Mouse (Mus musculus) hindbrain, embryonic 10.5 days (tissue): ENCODE measurements around the gene Helt. TPM values are rescaled to one million over a fixed set of nuclear protein-coding genes. Genes with fewer than 3 reads are reported as not detected.
A peak's percentile ranks its signal among the peaks of the same experiment; 100 is the strongest.
"Not testable (repeated sequence)": the region's sequence is repeated elsewhere in the genome, so short reads cannot be mapped to it uniquely, and the experiment has no call there.

Experiments
- DNase-seq: peaks from one replicate; pipeline ENCODE4 v3.0.0-alpha.2; 2017; ENCODE audit warnings: low spot score
- H3K27ac ChIP-seq: fragments of 300-500 bp; sonication (generic); 2 replicates; pipeline ENCODE4 v1.5.1; 2016; ENCODE audit warnings: mild to moderate bottlenecking, moderate library complexity
- H3K27me3 ChIP-seq: fragments of 300-500 bp; sonication (generic); 2 replicates; pipeline ENCODE4 v1.6.1; 2016; ENCODE audit warnings: mild to moderate bottlenecking; ENCODE audit not compliant: poor library complexity, insufficient read depth, severe bottlenecking
- H3K36me3 ChIP-seq: fragments of 300-500 bp; sonication (generic); 2 replicates; pipeline ENCODE4 v1.6.1; 2016; ENCODE audit warnings: mild to moderate bottlenecking, moderate library complexity
- H3K4me1 ChIP-seq: fragments of 300-500 bp; sonication (generic); replicated peaks from 2 replicates; pipeline ENCODE4 v1.6.1; 2016; ENCODE audit warnings: mild to moderate bottlenecking
- H3K4me3 ChIP-seq: fragments of 300-500 bp; sonication (generic); 2 replicates; pipeline ENCODE4 v1.5.1; 2016; ENCODE audit warnings: mild to moderate bottlenecking, moderate library complexity
- H3K9me3 ChIP-seq: fragments of 300-500 bp; sonication (generic); 2 replicates; pipeline ENCODE4 v1.6.1; 2016; ENCODE audit warnings: mild to moderate bottlenecking, moderate library complexity
- WGBS: fragments of 180-500 bp; shearing (Covaris S2); methylation state at CpG from one replicate; pipeline ENCODE4 v1.1.7; 2016; 5-methylcytosine and 5-hydroxymethylcytosine counted together
- polyA plus RNA-seq: library from polyadenylated mRNA; unstranded; fragments of >200 nt; fragmentation: Nextera tagmentation; extraction: Ambion mirVana; gene quantifications from 2 replicates; pipeline ENCODE4 v1.2.1, GENCODE M21; 2016

Gene Helt
- polyA plus RNA-seq, 1 experiment from 2014 or later = 0.41 TPM

- H3K4me1 ChIP-seq = peaks cover 54% of the 10 kb centered on the region
- H3K4me3 ChIP-seq = no peak overlapping the region
- WGBS = 3% methylated on average over 14 of the region's 14 CpGs
- peaks cover 100% of the 10 kb centered on the region for H3K27me3 ChIP-seq
- no peak for DNase-seq
- H3K27ac ChIP-seq = no peak overlapping the region
- H3K36me3 ChIP-seq = no peaks in the 10 kb centered on the region
- H3K9me3 ChIP-seq = no peaks in the 10 kb centered on the region
These were observed 1.3 kb downstream of the Helt start for GRCm38 (mm10) chr8:46293201-46293600.

- Histone ChIP-seq H3K27ac (no peak overlapping the region), H3K27me3 (peaks cover 100% of the 10 kb centered on the region), H3K36me3 (no peaks in the 10 kb centered on the region), H3K4me3 (no peak overlapping the region), H3K9me3 (no peaks in the 10 kb centered on the region), H3K4me1 (peaks cover 54% of the 10 kb centered on the region)
- DNase-seq = no peak
- 1% methylated on average over 33 of the region's 33 CpGs for WGBS
These were observed 2.4 kb downstream of the Helt start for GRCm38 (mm10) chr8:46291931-46292675.

GRCm38 (mm10) chr8:46289274-46289673 is 5.2 kb downstream of the Helt start:
- Histone ChIP-seq H3K27me3 (peaks cover 91% of the 10 kb centered on the region), H3K27ac (no peak overlapping the region), H3K4me3 (no peak overlapping the region), H3K4me1 (peaks cover 40% of the 10 kb centered on the region), H3K9me3 (no peaks in the 10 kb centered on the region), H3K36me3 (no peaks in the 10 kb centered on the region)
- no peak for DNase-seq
- 14% methylated on average over 11 of the region's 11 CpGs for WGBS

- 89% methylated on average over 6 of the region's 6 CpGs for WGBS
- Histone ChIP-seq H3K4me3 (no peak overlapping the region), H3K27me3 (peaks cover 89% of the 10 kb centered on the region), H3K36me3 (no peaks in the 10 kb centered on the region), H3K9me3 (no peaks in the 10 kb centered on the region), H3K4me1 (peaks cover 33% of the 10 kb centered on the region), H3K27ac (no peak overlapping the region)
- DNase-seq = no peak
These were observed 6.5 kb downstream of the Helt start for GRCm38 (mm10) chr8:46288021-46288420.

- WGBS = 83% methylated on average over 4 of the region's 4 CpGs
- Histone ChIP-seq H3K27ac (no peak overlapping the region), H3K4me1 (peaks cover 18% of the 10 kb centered on the region), H3K9me3 (no peaks in the 10 kb centered on the region), H3K27me3 (peaks cover 75% of the 10 kb centered on the region), H3K4me3 (no peak overlapping the region), H3K36me3 (no peaks in the 10 kb centered on the region)
- no peak for DNase-seq
These were observed 8.5 kb downstream of the Helt start for GRCm38 (mm10) chr8:46285980-46286379.

GRCm38 (mm10) chr8:46281536-46281935 is 12.9 kb downstream of the Helt start:
- peaks cover 64% of the 10 kb centered on the region for H3K27me3 ChIP-seq
- no peaks in the 10 kb centered on the region for H3K4me1 ChIP-seq
- no peak overlapping the region for H3K27ac ChIP-seq
- no peaks in the 10 kb centered on the region for H3K9me3 ChIP-seq
- H3K36me3 ChIP-seq = no peaks in the 10 kb centered on the region
- DNase-seq = peak; percentile 70
- 14% methylated on average over 13 of the region's 13 CpGs for WGBS
- H3K4me3 ChIP-seq = no peak overlapping the region

GRCm38 (mm10) chr8:46276939-46277338 is 17.5 kb downstream of the Helt start:
- no peaks in the 10 kb centered on the region for H3K4me1 ChIP-seq
- 86% methylated on average over 14 of the region's 14 CpGs for WGBS
- no peaks in the 10 kb centered on the region for H3K9me3 ChIP-seq
- DNase-seq = no peak
- no peaks in the 10 kb centered on the region for H3K36me3 ChIP-seq
- H3K27ac ChIP-seq = no peak overlapping the region
- peaks cover 74% of the 10 kb centered on the region for H3K27me3 ChIP-seq
- no peak overlapping the region for H3K4me3 ChIP-seq

- Histone ChIP-seq H3K36me3 (no peaks in the 10 kb centered on the region), H3K4me3 (no peak overlapping the region), H3K9me3 (no peaks in the 10 kb centered on the region), H3K27ac (no peak overlapping the region), H3K4me1 (peaks cover 29% of the 10 kb centered on the region), H3K27me3 (peaks cover 65% of the 10 kb centered on the region)
- 40% methylated on average over 6 of the region's 6 CpGs for WGBS
- DNase-seq = no peak
These were observed 23.7 kb downstream of the Helt start for GRCm38 (mm10) chr8:46270741-46271140.

- H3K27me3 ChIP-seq = peaks cover 69% of the 10 kb centered on the region
- no peak overlapping the region for H3K27ac ChIP-seq
- DNase-seq = no peak
- H3K36me3 ChIP-seq = no peaks in the 10 kb centered on the region
- H3K4me3 ChIP-seq = no peak overlapping the region
- H3K4me1 ChIP-seq = peaks cover 29% of the 10 kb centered on the region
- H3K9me3 ChIP-seq = no peaks in the 10 kb centered on the region
- WGBS = 40% methylated on average over 3 of the region's 3 CpGs
These were observed 24.3 kb downstream of the Helt start for GRCm38 (mm10) chr8:46270147-46270546.

- Histone ChIP-seq H3K9me3 (no peaks in the 10 kb centered on the region), H3K36me3 (no peaks in the 10 kb centered on the region), H3K27ac (no peak overlapping the region), H3K4me3 (no peak overlapping the region), H3K4me1 (peaks cover 29% of the 10 kb centered on the region), H3K27me3 (peaks cover 62% of the 10 kb centered on the region)
- DNase-seq = no peak
- 41% methylated on average over 4 of the region's 4 CpGs for WGBS
These were observed 27.7 kb downstream of the Helt start for GRCm38 (mm10) chr8:46266801-46267200.

- H3K4me1 ChIP-seq = peaks cover 14% of the 10 kb centered on the region
- H3K27ac ChIP-seq, DNase-seq, H3K36me3 ChIP-seq, H3K9me3 ChIP-seq, H3K4me3 ChIP-seq: not testable (repeated sequence)
- WGBS = 90% methylated on average over 4 of the region's 4 CpGs
- H3K27me3 ChIP-seq = peaks cover 56% of the 10 kb centered on the region
These were observed 30.3 kb downstream of the Helt start for GRCm38 (mm10) chr8:46264206-46264605.

- DNase-seq = no peak
- WGBS = 28% methylated on average over 19 of the region's 19 CpGs
- no peak overlapping the region for H3K27ac ChIP-seq
- no peak overlapping the region for H3K4me3 ChIP-seq
- H3K36me3 ChIP-seq = no peaks in the 10 kb centered on the region
- 0 out of 2 replicates have a peak, but pooled peaks cover 3% of the 10 kb centered on the region for H3K9me3 ChIP-seq
- H3K4me1 ChIP-seq = peaks cover 7% of the 10 kb centered on the region
- peaks cover 51% of the 10 kb centered on the region for H3K27me3 ChIP-seq
These were observed 36.4 kb downstream of the Helt start for GRCm38 (mm10) chr8:46257921-46258682.

- Histone ChIP-seq H3K36me3 (no peaks in the 10 kb centered on the region), H3K27me3 (peaks cover 76% of the 10 kb centered on the region), H3K27ac (no peak overlapping the region), H3K9me3 (peaks cover 8% of the 10 kb centered on the region; the same call in 1 of the 2 replicates), H3K4me3 (no peak overlapping the region), H3K4me1 (peaks cover 4% of the 10 kb centered on the region; the same call in 1 of the 2 replicates)
- WGBS = 83% methylated on average over 13 of the region's 13 CpGs
- no peak for DNase-seq
These were observed 42.0 kb downstream of the Helt start for GRCm38 (mm10) chr8:46252456-46252855.
